Comparison of ENCODE assay signal across 14 mouse cellular contexts in the genomic region with DNA sequence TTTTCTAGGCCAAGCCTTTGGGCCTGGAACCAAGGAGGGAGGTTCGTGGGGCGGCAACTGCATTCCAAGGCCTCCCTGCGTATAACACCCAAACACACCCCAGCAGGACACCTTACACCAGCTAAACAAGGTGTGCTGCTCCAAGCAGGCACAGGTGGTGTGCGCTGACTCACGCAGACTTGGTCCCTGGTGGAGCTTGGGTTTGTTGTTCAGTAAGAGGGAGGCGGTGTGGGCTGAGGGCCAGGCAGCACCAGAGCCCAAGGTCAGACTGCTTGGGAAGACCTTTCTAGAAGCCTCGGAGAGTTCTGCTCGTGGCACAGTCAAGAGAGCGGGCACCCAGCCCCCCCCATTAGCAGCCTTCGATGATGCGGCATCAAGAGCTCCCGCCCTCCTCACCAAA. TPM values are rescaled to one million over a fixed set of nuclear protein-coding genes. Genes with fewer than 3 reads are reported as not detected.
DNase-seq lines count a peak whose midpoint lies in the region; ATAC-seq lines count a peak whose summit lies in the region.
"Had no signal": no experiment of that assay in that cellular context is flagged by ENCODE, and none has a peak within 500 bp of the region (broad histone marks: within the 10 kb centered on the region; RNA-seq: fewer than 3 reads in every experiment).

No protein-coding gene starts in this region.

- no peak for ATAC-seq in erythroblast, adult 5-6 weeks (replicated peaks; ENCODE audit: low FRiP score, poor library complexity, severe bottlenecking)
- ATAC-seq: hindbrain, postnatal 0 days had no signal

- DNase-seq in adrenal gland, adult (ENCODE audit: inconsistent age in 2 of 2, low spot score in 1 of 2): peak; percentile 62 to 67
- DNase-seq in adrenal gland, postnatal 4 days (ENCODE audit: low spot score in 2 of 2): no peak
- DNase-seq in kidney, adult 8-10 months: peak; percentile 25 to 40
- DNase-seq in kidney, adult 18-20 months: no peak
- peak; percentile 57 for DNase-seq in urinary bladder, postnatal 14 days (ENCODE audit: low spot score)
- DNase-seq in urinary bladder, postnatal 10 days (ENCODE audit: low spot score): no peak
- no peak for DNase-seq in frontal cortex, postnatal 25 days (ENCODE audit: low spot score in 2 of 2)
- DNase-seq: cerebellum, postnatal 25 days; gastrocnemius, postnatal 14 days; left cerebral cortex, postnatal 4 days; lung, postnatal 14 days; retina, postnatal 1 day had no signal

RNA-seq across cellular contexts. Expression of a gene that starts 48.0 kb away (rescaled TPM):
- 10 to 100 TPM; 81.7 to 88.7 TPM for total RNA-seq in adrenal gland, postnatal 4 days (2021)
- 0.19 and 1.5 TPM in 2 replicates for total RNA-seq in erythroblast, adult 5-6 weeks (2015; ENCODE audit: low replicate concordance)
- 1.1 and 1.4 TPM in 2 replicates for total RNA-seq in erythroblast, adult 5-6 weeks (2017; ENCODE audit: low replicate concordance)

Comparison
In these comparisons a context has a peak if more than half of its experiments do, and no peak if none do; other contexts are left out.
1. DNase-seq: peak in adrenal gland, adult (2 of 2), kidney, adult 8-10 months (2 of 2) and urinary bladder, postnatal 14 days (single experiment); none in adrenal gland, postnatal 4 days (0 of 2), kidney, adult 18-20 months (single experiment), urinary bladder, postnatal 10 days (single experiment) and frontal cortex, postnatal 25 days (0 of 2).
2. RNA of a gene that starts 48.0 kb away (total RNA-seq): 81.7 to 88.7 TPM in adrenal gland, postnatal 4 days; 0.19 to 1.5 TPM in erythroblast, adult 5-6 weeks; every median in the first group is over 10 times any median in the second.